Mouse (Mus musculus) bone marrow macrophage, adult 2 months (primary cell): ENCODE results near the gene Etnppl. TPM values are rescaled to one million over a fixed set of nuclear protein-coding genes. Genes with fewer than 3 reads are reported as not detected.
A peak's percentile ranks its signal among the peaks of the same experiment; 100 is the strongest.

ENCODE experiments used
- H3K27ac ChIP-seq: 2 replicates; pipeline ENCODE4 v1.5.1; 2012; ENCODE audit warnings: low read depth, low read length; ENCODE audit not compliant: insufficient read depth
- H3K4me1 ChIP-seq: 2 replicates; pipeline ENCODE4 v1.6.1; 2012; ENCODE audit warnings: low read length; ENCODE audit not compliant: control insufficient read depth, insufficient read depth
- H3K4me3 ChIP-seq: 2 replicates; pipeline ENCODE4 v1.5.1; 2012; ENCODE audit warnings: mild to moderate bottlenecking, low read length, moderate library complexity; ENCODE audit not compliant: insufficient read depth
- CTCF ChIP-seq: IDR thresholded peaks from 2 replicates; pipeline ENCODE4 v1.5.1; 2012; ENCODE audit warnings: low read depth, mild to moderate bottlenecking, low read length, moderate library complexity
- POLR2A ChIP-seq: IDR thresholded peaks from 2 replicates; pipeline ENCODE4 v1.6.1; 2012; ENCODE audit warnings: mild to moderate bottlenecking, low read depth, low read length, borderline replicate concordance
- polyA plus RNA-seq: library from polyadenylated mRNA; stranded (reverse); fragments of >200 nt; gene quantifications from 2 replicates; pipeline ENCODE4 v1.2.4, GENCODE M21; 2012; ENCODE audit not compliant: missing spikeins, insufficient read depth, insufficient read length

Etnppl gene
- not detected in 2 replicates for polyA plus RNA-seq

DNA sequence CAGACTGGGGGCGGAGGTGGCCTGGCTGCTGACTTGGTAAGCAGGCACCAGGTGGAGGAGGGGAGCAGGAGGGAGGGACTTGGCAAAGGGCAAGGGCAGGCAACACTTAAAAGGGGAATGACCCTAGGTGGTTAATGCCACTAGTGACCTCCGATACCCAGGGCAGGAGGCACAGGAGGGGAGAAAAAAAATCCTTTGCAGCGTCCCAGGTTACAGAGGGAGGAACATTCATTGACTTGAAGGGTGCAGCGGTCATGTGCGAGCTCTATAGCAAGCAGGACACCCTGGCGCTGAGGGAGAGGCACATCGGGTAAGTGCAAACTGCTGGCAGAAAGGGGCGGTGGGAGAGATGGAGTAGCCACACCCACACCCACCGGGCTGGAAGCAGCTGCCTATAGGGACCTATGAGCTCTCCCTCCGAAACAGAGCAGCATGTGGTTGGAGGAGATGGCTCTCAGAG is at the start of gene Etnppl:
Gene Etnppl (plus strand): TSS at position 10 of the 460 bp plus-strand sequence.
- no peak for TF ChIP-seq POLR2A
- TF ChIP-seq CTCF, result no peak
- Histone ChIP-seq H3K27ac (no peak within 1 kb of the TSS), H3K4me1 (no peaks in the 10 kb centered on the region), H3K4me3 (no peak within 1 kb of the TSS)

DNA sequence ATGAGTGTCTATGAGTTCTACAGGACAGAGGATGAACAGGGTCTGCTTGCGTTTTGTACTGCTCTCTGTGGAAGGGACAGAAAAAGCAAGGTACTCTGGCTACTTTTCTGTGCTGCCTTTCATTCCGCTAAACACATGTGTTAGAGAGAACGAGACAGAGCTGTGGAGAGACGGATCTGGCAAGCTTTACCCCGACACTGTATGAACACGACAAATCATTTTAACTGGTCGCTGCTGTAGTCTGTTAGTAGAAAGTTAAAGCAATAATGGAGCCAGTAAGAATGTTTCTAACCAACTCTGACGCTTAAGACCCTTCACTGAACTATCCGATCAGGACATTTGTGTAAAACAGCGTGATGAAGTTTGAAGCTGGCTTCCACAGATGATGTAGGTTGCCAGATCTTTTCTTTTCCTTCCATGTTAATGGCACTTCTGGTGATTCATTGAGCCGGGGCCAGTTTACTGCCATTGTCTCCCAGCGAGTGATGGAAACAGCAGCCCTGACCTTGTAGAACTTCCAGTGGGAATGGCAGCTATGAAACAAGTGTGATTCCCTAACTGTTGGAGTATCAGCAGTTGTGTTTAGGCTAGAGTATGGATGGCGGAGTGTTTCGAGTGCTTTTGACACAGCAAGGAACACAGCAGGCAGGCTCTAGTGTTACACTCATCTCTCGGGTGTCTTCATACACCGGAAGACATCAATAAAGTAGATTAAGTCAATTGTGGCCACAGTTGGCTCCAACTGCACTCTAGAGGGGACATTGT is 48.7 kb upstream of the Etnppl start:
- Histone ChIP-seq H3K27ac (no peak overlapping the region), H3K4me1 (no peaks in the 10 kb centered on the region), H3K4me3 (no peak overlapping the region)
- TF ChIP-seq CTCF (no peak), POLR2A (no peak)

DNA sequence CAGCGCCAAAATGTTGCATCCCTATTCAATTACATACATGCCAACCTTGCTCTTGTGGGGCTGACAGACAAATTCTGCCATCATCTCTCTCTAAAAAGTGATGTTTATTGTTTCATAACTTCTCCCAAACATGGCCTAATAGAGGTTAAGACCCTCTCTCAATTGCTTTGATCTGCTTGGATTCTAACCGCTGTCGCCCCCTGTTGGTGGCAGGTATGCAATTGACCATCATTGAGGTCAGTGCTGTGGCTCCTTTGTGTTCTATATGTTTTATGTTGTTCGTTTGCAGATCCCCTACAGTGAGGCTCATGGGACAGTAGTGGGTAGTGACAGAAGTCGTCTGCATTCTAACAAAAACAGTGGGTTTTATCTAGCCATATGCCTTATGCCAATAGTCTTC is 44.0 kb upstream of the Etnppl start:
- H3K4me1 ChIP-seq, result no peaks in the 10 kb centered on the region
- no peak overlapping the region for H3K27ac ChIP-seq
- H3K4me3 ChIP-seq, result no peak overlapping the region
- no peak for TF ChIP-seq POLR2A
- 0 out of 2 replicates have a peak, but pooled peaks have one; percentile 19 for TF ChIP-seq CTCF

DNA sequence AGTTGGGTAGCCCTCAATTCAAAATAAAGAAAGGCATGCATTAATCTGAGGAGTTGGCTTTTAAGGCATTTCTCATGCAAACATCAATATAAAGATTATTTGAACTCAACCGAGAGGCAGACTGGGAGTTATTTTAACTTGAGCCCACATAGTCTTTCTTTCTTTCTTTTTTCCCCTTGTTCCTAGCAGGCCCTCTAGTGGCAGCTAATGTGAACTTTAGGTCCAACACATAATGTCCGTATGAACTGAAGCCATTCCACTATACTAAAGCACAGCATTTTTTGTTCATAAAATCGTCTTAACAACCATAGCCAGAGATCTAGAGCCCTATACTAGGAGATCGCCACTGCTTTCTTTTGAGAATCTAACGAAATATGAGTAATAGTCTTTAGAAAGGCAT is 42.6 kb upstream of the Etnppl start:
- TF ChIP-seq POLR2A (no peak), CTCF (no peak)
- Histone ChIP-seq H3K4me1 (no peaks in the 10 kb centered on the region), H3K4me3 (no peak overlapping the region), H3K27ac (no peak overlapping the region)

DNA sequence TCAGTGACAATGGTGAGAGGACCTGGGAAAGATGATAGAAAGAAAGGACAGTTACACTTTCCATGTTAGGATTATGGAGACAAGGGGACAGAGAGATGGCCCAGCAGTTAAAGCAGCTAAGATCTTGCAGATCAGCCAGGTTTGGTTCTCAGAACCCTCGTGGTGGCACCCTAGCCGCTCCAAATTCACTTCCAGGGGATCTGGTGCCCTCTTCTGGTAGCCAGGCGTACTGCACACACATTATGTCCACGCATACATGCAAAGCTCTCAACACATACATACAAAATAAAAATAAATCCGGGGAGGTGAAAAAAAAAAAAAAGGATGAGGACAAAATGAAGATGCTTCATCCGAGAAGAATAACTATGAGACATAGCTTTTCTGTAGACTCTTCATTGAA is 40.6 kb upstream of the Etnppl start:
- Histone ChIP-seq H3K4me3 (no peak overlapping the region), H3K4me1 (no peaks in the 10 kb centered on the region), H3K27ac (no peak overlapping the region)
- TF ChIP-seq POLR2A (no peak), CTCF (peak; percentile 74)

DNA sequence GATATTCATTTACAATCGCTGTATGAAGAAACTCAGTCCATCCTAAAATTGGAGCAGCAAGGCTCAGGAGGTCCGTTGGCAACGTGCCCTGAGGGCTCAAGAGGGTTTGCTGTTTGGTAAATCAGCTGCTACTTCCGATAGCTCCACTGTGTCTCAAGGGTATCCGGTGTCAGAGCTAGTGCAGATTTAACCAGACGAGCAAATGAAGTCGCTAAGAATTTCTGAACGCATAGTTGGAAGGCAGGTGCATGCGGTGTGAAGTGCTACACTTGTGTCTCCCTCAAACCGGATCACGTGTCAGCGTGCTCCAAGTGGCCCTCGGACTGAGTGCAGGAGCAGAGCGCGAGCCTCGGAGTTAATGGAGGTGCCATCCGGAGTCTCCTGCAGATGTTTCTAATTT is 37.7 kb upstream of the Etnppl start:
- no peak overlapping the region for H3K4me3 ChIP-seq
- no peaks in the 10 kb centered on the region for H3K4me1 ChIP-seq
- no peak overlapping the region for H3K27ac ChIP-seq
- TF ChIP-seq CTCF (no peak), POLR2A (no peak)

DNA sequence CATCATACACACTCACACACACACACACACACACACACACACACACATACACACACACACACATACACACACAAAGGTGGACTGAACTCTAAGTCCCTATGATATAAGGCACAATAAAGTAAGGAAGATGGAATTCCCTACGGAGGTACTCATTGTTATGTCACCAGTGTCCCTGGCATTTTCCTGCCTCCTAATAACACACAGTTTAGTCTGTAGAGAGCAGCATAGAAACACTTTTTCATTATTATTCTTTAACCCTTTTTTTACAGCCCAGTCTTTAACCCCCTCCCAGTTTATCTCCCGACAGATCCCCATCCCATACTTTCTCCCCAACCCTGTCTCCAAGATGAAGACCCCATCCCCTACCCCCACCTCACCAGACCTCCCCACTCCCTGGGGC is 35.7 kb upstream of the Etnppl start:
- TF ChIP-seq POLR2A (no peak), CTCF (no peak)
- H3K27ac ChIP-seq, result no peak overlapping the region
- H3K4me3 ChIP-seq, result no peak overlapping the region
- no peaks in the 10 kb centered on the region for H3K4me1 ChIP-seq

DNA sequence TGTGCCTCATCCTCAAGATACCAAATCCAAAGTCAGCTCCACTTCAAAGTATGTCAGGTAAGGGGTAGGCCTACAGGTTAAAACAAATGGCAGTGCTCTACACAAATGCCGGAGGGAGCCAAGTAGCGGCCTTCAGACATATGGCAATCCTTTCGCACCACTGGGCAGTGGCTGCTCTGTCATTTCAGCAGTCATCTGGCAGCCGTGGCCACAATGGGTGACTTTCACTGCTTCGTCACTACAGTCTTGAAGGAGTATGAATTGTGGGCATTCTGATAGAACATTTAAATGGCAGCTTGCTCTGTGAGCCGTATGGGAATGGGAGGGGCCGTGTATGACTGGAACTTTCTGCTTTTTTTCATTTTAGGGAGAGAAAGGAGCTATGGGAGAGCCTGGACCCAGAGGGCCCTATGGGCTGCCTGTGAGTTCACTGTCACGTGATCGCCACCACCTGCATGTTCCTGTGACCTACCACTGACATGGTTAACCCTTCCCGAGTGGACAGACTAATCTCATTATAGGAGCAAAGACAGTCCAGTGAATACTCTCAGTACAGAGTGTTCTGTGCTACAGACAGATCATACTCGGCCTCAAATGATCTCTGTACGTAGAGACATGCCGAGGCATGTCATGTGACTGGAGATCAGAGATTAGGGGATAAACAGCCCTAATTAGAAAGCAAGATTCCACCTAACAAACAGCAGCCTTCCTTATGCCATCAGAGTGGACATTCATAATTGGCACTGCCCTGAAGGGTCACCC is 34.2 kb upstream of the Etnppl start:
- no peak for TF ChIP-seq POLR2A
- no peak for TF ChIP-seq CTCF
- Histone ChIP-seq H3K4me3 (no peak overlapping the region), H3K4me1 (no peaks in the 10 kb centered on the region), H3K27ac (no peak overlapping the region)

DNA sequence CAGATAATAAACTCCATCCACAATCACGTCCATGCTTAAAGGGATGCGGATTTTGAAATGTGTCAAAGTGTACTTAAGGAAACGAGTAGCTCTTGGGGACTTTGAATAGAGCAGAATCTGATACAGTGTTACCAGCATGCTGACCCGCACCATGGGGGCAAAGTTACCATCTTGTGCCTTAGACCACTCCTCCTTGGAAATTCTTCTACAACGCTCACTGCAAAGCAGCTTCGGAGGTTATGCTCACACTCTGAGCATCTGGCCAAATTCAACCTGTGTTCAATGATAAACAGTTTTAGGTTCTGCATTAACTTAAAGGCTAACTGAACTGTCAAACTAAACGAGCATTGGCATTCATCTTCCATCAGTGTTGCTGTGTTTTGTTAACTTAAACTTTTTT is 33.2 kb upstream of the Etnppl start:
- Histone ChIP-seq H3K4me3 (no peak overlapping the region), H3K4me1 (no peaks in the 10 kb centered on the region), H3K27ac (no peak overlapping the region)
- TF ChIP-seq CTCF (no peak), POLR2A (no peak)

DNA sequence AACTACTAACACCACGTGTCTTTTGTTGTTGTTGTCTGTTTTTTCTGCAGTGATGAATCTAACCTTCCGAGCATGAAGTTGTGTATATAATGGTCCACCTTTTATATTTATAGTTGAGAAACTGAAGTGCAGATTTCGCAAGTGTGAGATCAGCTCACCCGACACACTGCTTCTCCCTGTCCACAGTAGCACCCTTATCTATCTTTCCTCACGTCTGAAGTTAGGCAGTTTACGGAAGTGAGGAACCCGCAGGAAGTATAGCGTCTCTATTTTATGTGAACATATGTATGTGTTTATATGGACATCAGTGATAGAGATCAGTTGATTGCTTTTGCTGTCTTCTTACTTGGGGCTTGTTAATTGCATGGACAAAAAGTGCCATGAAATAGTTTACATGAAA is 22.2 kb upstream of the Etnppl start:
- TF ChIP-seq POLR2A, result no peak
- no peak for TF ChIP-seq CTCF
- Histone ChIP-seq H3K4me1 (no peaks in the 10 kb centered on the region), H3K4me3 (no peak overlapping the region), H3K27ac (no peak overlapping the region)
